Mouse (Mus musculus): ENCODE results near the gene Serpina3c.
"Not testable (repeated sequence)": the region's sequence is repeated elsewhere in the genome, so short reads cannot be mapped to it uniquely, and the experiment has no call there.

Gene Serpina3c

DNA sequence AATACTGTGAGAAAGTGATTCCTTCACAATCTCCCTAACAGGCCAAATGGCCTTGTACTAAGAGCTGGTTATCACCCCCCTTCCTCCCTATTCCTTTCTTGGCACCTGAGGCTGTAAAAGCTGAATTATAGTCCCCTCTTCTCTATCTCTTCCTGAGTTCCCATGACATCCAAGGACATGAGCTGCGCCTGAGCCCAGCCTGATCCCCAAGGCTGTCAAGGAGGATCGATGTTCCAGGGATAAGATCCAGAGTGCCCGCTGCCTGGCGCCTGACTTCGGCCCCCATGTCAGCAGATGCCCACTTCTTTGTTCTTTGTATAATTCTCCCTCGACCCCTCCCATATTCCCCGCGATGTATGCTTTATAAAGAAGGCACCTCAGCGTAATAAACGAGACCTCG is 41.3 kb downstream of the Serpina3c start, which contains the start of gene Serpina3a:
TSS of gene Serpina3a (plus strand) at position 392 of the 400 bp plus-strand sequence.
- in situ Hi-C loops (cut with MboI), result not testable (repeated sequence)

DNA sequence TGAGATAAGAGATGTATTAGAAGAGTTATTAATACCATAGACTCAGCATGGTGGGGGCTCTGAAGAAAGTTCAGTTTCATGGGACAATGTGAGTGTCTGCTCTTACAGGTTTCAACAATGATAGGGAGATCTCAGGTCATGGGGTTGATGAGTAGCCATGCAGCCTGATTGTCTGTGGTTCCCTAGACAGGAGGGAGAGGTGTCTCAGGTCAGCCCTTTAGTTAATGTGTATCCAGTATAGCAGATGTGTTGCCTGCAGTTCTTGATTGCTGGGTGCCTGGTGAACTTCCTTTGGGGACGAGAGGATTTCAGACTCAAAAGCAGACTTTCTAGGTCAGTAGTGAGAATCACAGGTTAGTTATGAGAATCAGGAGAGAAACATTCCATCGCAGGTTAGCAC is 45.2 kb downstream of the Serpina3c start:
- in situ Hi-C loops (cut with MboI), result no loop called here

DNA sequence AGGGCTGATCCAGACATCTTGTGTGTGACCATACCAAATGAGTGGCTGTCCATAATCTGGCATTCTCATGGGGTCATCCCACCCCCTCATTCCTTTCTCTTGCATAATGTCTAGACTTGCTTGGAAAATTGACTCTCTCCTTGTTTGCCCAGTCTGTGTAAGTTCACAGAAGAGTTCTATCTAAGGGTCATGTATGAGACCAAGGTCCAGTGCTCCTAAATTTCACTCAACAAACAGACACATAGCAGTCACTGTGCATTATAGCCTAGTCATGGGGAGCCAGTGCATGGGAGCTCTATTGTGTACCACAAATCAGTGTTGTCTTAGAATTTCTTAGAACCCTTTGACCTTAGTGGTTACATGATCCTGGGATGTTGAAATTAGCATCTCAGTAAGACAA is 46.8 kb downstream of the Serpina3c start:
- in situ Hi-C loops (cut with MboI), result no loop called here

DNA sequence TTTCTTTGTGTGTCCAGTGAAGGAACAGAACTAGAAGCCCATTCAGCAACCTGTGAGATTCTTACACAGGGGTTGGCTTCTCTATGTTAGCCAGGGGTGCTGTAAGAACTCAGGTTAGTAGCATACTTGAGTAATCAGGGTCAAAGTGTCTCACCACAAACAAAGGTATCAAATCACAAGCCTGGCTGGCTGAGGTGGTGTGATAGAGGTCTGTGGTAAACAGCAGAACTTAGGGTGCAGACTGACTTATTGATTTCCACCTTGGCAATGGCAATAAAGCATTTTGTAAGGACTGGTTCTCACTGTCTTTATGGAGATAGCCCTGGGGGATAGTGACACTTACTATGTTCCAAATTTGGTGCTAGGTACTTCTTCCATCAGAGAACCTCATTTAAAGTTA is 47.8 kb downstream of the Serpina3c start:
- in situ Hi-C loops (cut with MboI), result no loop called here

DNA sequence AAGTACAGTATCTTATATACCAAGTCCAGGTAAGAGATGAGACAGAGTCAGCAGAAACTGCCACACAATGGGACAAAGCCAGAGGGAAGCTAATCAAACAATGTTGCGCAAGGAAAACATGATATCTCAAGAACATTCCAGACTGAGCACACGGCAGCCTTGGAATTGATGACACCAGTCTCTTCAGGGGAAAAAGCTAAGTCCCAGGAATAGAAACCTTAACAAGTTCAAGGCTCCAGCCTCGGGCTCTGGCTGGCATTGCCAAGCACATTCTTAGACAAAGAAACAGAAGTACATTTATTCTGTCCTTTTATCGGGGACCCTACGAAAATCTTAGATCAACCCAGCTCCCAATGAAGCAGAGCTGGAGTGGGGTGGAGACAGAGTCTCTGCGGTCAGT is 52.9 kb downstream of the Serpina3c start, which contains the start of gene Serpina5:
TSS of gene Serpina5 (plus strand) at position 346 of the 400 bp plus-strand sequence.
- in situ Hi-C loops (cut with MboI), result no loop called here

All from mature B cell (primary cell).